Mouse (Mus musculus): ENCODE measurements around the gene Alkbh4. TPM values are rescaled to one million over a fixed set of nuclear protein-coding genes. Genes with fewer than 3 reads are reported as not detected.
A peak's percentile ranks its signal among the peaks of the same experiment; 100 is the strongest.
"Not testable (repeated sequence)": the region's sequence is repeated elsewhere in the genome, so short reads cannot be mapped to it uniquely, and the experiment has no call there.

Gene Alkbh4
- 38.0 and 38.5 TPM in 2 replicates for polyA plus RNA-seq (2015; fragmentation: Nextera tagmentation; extraction: Ambion mirVana)

DNA sequence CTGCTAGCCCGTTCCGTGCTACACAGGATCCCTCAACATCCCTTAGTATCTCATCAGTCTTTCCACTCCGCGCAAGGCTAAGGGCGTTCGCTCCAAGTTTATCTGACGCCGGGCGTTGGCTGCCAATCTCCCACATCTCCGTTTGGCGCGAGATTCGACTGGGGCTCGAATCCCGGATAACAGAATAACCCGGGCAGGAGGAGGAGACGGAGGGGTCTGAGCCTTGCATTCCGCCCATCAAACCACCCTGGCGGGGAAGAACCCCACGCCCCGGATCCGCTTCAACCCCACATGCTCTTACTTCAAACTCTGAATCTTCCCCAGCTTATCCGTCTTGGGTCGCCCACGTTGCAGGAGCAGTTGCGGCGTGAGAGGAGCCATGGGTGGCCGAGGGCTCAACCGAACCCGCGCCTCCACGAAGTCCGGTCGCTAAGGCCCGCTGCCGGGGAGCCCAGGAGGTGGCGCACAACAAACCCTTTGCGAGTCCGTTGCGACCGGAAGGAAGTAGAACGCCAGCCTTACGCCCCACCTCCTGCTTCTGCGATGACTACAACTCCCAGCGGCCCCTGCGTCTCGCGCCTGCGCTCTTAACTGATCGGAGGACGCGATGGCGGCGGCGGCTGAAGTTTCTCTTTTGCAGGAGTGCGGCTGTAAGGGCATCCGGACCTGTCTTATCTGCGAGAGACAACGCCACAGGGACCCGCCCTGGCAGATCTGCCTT, at the start of gene Alkbh4, which contains the start of gene Lrwd1:
Gene Alkbh4, plus strand, starts transcription at position 576 of the 721 bp plus-strand sequence.
Gene Lrwd1, minus strand, starts transcription at position 504 of the 721 bp plus-strand sequence.
- DNase-seq (ENCODE audit: low spot score), result peak; percentile 97

DNA sequence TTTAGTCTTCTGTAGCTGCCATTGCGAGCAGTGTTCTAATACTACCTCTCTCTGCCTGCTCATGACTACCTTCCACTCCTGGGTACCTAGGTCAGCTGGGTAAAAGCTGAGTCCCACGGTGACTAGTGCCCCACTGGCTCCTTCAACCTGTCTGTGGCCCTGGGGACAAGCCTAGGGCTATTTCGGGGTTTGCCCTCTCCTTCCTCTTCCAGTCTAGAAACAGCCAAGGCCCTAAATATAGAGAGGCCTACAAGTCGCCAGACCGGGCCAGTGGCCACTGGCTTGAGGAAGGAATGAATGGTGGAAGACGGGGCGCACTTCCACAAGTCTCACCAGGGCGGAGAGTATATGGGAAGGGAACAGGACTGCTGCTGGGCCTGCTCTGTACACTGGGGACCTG, 49.7 kb upstream of the Alkbh4 start:
- no peak for DNase-seq (ENCODE audit: low spot score)

DNA sequence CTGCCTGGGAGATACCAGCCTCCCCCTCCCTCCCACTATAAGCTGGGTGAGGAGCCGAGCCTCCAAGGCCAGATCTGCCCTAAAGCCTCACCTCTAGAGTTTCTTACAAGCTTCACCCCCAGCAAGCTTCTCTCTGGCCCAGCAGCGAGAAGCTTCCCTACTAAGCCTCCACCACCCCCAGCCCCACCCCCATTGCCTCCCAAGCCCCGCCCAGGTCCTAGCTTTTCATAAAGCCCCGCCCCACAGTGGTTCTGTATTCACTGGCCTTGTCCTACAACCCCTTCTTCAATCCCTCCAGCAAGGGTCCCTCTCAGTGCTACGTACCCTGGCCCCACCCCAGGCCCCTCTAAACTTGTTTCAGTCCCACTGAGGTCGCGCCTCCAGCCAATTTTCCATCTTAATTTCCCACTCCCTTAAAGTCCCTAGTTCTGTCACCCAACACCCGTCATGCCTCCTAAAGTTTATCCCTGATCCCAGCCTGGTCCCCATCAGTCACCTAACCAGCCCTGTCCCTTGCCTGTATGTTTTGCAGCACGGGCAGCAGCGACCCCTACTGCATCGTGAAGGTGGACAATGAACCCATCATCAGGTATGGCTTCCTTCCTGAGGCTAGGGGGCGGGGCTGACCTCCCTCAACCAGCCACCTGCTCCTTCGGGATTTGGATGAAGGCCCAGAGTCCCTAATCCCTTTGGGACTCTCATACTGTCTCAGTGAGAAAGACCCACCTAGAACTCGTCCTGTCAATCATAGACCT, 46.9 kb upstream of the Alkbh4 start:
- DNase-seq (ENCODE audit: low spot score), result no peak

DNA sequence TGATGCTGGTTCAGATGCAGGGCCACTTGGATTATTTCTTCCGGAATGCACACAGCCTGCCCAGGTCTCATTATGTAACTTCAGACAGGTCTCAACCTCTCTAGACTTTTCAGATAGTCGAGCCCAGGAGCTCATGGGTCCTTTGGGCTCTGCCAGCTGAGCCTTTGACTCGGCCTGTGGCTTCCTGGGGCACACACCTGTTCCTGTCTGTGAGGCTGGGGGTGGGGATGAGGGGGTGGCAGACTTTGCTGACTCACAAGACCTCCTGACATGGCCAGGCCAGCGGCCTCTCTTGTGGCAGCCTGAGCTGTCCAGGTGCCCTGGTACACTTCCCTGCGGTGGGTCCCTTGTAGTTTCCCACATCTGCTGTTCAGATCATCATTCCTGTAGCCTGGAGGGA, 44.0 kb upstream of the Alkbh4 start:
- peak; percentile 76 for DNase-seq (ENCODE audit: low spot score)

DNA sequence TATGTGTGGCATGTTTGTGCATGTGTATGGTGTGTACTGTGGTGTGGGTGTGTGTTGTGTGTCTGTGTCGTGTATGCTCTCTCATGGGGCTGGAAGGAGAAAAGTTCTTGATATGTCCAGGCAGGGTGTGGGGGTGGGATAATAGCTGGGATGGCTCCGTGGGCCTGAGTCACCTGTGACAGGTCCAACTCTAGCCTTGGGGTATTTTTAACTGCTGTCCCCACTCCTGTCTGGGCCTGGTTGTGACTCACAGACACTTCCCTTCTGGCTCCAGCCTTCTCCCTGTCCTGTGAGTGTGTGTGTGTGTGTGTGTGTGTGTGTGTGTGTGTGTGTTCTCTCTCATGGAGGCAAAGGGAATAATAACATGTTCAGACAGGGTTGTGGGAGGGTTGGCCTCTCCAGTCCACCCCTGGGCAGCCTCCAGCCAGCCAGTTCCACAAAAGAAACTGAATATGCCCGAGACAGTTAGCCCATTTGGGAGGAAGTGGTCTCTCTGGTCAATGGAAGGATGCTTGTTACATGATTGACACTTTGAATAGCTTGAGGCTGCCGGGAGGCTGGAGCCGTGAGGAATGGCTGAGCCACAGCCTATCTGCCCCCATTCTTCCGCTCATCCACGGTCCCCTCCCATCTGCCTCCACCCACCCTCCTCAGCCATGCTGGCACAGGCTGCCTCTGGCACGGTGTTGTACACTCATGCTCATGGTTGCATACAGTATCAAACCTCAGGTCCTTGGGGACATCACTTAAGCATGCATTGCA, 41.5 kb upstream of the Alkbh4 start:
- DNase-seq (ENCODE audit: low spot score), result no peak

DNA sequence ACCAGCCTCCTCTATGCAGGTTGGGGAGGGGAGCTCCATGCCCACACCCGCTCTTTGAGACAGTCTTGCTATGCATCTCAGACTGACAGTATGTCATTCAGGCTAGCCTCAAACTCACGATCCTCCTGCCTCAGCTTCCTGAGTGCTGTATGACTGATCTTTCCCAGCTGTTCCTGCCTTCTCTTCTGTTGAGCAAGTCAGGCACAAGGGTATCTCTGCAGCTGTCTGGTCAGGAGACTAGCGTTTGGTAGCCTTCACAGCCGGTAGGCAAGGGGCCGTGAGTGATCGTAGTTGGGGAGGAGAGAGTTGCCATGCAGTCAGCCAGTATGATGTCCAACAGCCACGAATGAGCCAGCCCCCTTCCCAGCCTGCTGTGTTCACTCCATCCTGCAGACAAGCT, 40.9 kb upstream of the Alkbh4 start:
- no peak for DNase-seq (ENCODE audit: low spot score)

DNA sequence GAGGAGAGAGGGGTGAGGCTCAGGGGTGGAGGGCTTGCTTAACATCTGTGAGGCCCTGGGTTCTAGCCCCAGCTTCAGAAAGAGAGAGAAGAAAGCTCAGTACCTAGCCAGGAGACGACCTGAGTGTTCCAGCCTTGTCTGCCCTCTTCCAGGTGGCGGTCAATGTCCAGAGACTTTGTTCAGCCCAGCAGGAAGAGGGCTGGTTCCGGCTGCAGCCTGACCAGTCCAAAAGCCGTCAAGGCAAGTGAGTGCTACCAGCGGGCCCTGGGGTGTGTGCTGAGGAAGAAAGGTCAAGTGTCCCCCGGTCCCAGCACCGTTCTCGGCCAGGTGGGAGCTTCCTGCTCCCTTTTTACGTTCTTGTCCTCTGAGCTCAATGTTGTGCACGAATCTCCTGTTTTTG, 37.4 kb upstream of the Alkbh4 start:
- no peak for DNase-seq (ENCODE audit: low spot score)

DNA sequence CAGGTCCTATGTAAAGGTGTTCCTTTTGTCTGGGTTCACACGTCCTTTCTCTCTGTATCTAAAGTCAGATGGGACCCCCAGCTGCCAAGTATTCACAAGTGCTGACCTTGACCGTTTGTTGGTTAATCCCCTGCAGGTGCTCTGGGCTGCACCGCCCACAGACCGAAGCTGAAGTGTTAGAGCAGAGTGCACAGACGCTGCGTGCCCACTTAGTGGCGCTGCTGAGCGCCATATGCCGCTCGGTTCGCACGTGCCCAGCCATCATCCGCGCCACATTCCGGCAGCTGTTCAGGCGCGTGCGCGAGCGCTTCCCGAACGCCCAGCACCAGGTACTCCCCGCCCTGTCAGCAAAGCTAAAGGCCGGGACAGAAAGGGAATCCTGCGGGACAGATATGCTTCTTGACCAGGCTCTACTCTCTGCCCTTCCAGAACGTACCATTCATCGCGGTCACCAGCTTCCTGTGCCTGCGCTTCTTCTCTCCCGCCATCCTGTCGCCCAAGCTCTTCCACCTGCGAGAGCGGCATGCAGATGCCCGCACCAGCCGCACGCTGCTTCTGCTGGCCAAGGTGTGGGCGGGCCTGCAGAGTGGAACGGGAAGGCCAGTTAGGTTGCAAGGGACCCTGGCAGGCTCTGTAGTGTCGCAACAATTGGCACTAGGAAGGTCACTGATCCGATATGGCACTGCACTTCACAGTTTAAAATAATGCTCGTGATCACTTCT, 33.7 kb upstream of the Alkbh4 start:
- peak; percentile 89 for DNase-seq (ENCODE audit: low spot score)

DNA sequence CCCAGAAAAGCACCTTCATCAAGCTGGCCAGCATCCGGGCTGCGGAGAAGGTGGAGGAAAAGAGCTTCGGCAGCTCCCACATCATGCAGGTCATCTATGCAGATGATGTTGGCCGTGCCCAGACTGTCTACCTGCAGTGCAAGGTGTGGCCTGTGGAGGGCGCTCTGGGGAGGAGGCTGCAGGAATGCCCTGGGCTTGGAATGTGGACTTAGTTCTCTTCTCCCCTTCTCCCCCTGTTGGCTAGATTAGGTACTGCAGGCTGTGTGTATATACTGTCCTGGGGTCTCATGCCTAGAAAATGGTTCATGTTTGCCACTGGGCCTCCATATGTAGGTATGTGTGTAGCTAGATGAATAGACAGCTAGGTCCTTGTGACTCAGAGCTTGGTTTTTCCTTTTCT, 31.4 kb upstream of the Alkbh4 start:
- DNase-seq (ENCODE audit: low spot score), result peak; percentile 38

DNA sequence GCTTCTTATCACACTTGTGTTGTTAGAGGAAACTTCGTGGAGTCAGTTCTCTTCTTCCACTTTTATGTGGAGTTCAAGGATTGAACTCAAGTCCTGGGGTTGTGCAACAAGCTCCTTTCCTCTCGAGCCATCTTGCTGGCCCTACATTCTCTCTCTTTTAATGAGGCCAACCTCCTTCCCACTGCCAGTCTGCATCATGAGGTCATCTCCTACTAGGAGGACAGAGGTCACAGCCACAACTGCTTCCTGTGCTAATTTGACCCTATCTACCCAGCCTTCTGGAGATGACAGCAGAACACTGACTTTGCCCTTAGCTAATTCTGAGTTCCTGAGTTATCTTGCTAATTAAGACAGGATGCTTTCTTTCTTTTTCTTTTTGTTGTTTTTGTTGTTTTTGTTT, 27.5 kb upstream of the Alkbh4 start:
- no peak for DNase-seq (ENCODE audit: low spot score)

DNA sequence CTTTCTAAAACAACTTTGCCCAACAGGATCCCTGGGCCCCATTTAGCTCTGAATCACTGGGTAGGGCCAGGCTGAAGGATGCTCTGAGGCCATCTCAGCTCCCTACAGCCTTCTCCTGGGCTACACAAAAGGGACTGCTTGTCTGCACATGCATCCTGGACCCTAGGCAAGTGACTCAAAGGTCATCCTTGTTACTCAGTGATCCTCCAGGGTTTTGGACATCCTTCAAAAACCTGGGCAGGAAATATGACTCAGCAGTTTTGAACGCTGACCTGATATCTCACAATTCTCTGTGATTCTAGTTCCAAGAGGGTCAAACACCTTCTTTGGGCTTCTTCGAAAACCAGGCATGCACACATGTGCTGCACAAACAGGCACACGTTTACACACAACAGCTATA, 26.9 kb upstream of the Alkbh4 start:
- DNase-seq (ENCODE audit: low spot score), result no peak

DNA sequence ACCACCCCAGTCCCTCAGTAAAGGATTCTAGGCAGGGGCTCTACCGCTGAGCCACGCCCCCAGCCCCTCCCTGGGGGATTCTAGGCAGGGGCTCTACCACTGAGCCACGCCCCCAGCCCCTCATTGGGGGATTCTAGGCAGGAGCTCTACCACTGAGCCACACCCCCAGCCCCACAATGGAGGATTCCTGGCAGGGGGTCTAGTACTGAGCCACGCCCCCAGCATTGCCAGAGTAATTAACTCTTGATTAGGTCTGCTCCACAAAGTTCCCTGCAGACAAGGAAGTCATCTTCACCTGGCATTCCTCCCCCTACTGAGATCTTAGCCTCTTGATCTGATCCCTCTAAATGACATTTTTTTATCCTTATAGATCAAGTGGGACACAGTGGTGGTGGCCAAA, 22.4 kb upstream of the Alkbh4 start:
- not testable (repeated sequence) for DNase-seq (ENCODE audit: low spot score)

DNA sequence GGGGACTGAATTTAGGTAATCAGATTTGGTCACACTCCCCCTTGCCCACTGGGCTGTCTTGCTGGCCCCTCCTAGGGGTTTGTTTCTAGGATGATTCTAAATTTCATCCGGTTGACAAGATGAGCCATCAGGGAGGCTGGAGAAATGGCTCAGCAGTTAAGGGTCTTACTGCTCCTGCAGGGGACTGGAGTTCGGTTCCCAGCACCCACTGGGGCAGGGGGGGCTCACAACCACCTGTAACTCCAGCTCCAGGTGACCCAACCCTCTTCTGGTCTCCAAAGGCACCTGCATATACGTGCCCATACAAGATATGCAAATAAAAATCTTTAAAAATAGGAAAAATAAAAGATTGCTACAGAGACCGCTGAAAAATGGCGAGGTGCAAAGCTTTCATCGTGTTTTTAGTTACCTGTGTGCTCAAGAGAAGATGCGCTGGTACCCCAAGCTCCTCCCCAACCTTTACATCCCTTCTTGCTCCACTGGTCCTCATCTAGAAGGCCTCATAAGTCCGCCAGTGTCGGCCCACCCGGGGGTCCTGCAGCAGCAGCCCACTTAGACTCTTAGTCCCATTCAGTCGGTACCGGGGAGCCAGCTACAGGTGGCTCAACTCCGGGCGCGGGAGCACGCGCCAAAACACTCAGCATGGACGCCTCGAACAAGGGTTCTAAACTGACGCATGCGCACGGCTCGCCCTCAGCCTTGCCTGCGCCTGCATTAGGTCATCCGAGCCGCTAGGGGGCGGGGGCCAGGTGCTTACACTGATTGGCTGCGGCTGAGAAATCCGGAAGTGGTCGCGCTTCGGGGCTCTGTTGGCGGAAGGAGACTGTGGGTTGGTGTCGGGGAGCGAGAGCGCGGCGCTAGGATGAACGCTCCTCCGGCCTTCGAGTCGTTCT, 19.8 kb upstream of the Alkbh4 start, which contains the start of gene Polr2j:
Gene Polr2j, plus strand, starts transcription at position 741 of the 893 bp plus-strand sequence.
- peak; percentile 98 for DNase-seq (ENCODE audit: low spot score)

DNA sequence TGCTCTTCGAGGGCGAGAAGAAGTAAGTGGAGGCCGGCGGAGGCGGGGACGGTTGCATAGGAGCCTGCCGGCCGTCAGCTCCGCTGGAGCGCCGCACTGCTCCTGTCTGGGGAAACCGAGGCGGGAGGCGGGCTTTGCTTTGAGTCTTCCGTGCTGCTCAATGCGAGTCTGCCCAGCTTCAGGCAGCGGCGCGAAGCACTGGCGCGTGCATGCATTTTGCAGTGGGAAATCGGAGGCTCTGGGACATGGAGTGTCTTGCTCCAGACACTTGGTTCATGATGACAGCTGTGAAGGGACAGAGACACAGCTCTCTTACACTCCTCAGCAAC, 19.2 kb upstream of the Alkbh4 start:
- no peak for DNase-seq (ENCODE audit: low spot score)

DNA sequence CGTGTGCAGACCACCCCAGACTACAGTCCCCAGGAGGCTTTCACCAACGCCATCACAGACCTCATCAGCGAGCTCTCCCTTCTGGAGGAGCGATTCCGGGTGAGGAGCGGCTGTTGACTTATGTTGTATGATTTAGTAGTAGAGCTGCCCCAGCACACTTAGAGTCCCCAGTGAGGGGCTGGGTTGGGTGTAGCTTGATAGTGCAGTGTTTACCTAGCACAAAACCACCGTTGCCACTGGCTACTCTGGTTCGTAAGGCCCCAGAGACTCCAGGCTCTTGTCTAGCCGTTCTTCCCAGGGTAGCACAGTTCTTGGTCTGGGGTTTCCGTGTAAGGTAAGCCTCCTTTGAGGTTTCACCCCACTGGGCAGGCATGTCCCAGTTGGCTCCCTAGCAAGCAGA, 13.8 kb upstream of the Alkbh4 start:
- DNase-seq (ENCODE audit: low spot score), result no peak

DNA sequence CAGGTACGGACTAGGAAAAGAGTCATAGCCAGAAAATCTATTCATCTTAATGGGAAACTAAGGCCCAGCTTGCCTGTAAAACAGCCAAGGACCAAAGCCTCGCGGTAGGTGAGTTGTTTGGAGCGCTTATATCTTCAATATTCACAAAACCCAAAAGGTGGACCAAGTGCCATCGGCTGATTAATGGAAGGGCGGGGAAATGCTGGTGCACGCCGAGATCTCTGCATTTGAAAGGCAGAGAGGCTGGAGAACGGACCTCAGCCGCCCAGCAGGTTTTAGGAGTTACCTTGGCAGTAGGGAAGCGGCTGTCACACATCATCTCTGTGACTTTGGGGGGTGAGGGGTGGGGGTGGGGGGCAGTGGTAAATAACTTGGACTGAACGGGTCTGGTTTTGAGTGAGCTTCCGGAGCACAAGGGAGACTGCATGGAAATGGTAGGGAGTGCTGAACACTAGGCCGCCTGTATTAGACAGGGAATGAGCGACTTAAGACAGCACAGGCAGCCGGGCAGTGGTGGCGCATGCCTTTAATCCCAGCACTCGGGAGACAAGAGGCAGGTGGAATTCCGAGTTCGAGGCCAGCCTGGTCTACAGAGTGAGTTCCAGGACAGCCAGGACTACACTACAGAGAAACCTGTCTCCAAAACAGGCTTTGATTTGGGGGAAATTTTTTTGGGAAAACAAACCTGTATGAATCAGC, 495 bp downstream of the Alkbh4 start:
- no peak for DNase-seq (ENCODE audit: low spot score)

DNA sequence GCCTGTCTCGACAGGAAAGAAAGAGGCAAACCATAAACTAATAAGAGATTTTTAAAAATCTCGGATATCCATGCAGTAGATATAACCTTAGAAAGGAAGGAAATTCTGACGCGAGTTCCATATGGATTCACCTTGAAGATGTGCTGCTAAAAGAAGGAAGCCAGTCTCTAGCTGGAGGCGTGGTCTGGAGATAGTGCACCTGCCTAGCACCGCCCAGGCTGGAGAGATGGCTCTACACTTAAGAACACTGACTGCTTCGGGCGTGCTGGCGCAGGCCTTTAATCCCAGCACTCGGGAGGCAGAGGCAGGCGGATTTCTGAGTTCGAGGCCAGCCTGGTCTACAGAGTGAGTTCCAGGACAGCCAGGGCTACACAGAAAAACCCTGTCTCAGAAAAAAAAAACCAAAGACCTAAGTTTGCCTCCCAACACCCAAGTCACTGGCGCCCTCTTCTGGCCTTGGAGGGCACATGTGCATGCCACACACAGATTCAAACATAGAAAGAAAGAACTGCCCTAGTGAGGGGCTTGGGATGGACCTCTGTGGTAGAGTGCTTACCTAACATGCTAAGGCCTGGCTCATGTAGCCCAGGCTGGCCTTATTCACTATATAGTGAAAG, 1.8 kb downstream of the Alkbh4 start:
- peak; percentile 79 for DNase-seq (ENCODE audit: low spot score)

DNA sequence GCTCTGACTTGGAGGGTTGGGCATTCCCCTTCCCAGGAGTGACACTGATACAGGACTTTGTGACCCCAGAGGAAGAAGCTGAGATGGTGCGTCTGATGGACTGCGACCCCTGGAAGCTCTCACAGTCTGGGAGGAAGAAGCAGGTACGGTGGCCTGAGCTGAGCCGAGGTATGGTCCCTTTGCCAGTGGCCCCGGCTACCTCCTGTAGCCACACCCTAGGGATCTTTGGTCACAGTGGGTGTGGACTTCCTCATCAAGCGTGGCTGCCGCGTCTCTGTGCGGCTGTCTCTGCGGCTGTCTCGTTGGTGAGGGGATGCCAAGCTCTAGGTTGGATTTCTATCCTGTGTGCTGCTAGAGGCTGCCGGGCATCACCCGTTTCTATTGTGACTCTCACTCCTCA, 3.4 kb downstream of the Alkbh4 start:
- DNase-seq (ENCODE audit: low spot score), result no peak

DNA sequence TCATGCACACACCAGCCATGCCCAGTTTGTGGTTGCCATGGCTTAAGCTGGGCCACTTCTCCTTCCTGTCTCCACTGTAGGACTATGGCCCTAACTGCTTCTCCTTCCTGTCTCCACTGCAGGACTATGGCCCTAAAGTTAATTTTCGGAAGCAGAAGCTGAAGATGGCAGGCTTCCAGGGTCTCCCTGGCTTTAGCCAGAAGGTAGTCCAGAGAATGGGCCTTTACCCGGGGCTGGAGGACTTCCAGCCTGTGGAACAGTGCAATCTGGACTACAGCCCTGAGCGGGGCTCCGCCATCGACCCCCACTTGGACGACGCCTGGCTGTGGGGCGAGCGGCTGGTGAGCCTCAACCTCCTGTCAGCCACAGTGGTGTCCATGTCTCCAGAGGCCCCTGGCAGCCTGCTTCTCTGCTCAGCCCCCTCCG, 4.1 kb downstream of the Alkbh4 start:
- DNase-seq (ENCODE audit: low spot score), result no peak
